Mouse (Mus musculus): ENCODE measurements at regions not wholly inside any gene's neighbourhood (a gene's known extent, or its start where the extent isn't known, plus 50 kb on each side); places are given as distances from the start of the nearest gene placed in this dataset.

DNA sequence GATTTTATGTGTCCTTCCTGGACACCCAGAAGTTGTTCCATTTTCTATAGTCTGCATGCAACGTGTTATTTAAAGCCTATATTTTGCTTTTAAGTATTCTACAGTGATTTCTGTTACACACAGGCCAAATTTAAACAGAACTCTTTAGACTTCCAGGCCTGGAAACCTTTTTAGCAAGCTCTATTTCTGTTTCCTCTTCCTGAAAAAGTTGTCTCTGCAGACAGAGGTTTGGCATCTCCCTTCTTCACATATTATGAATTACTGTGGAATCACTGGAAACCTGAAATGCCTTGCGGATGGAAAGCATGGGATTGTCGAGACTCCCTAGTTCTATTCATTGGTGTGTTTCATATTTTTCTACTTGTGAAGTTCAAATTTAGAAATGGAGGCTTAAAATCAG, 530.7 kb downstream of the Cd109 start:
- no peak overlapping the region for H3K4me2 ChIP-seq (ENCODE audit: low read depth, low read length)
- H3K4me1 ChIP-seq (replicated peaks; ENCODE audit: control insufficient read depth, insufficient read depth, low read length), result no peaks in the 10 kb centered on the region
- no peaks in the 10 kb centered on the region for H3K27me3 ChIP-seq (ENCODE audit: control insufficient read depth, insufficient read depth, low read depth, low read length)
- no peak for ATAC-seq (ENCODE audit: low read depth)
- H3K36me3 ChIP-seq (ENCODE audit: control insufficient read depth, insufficient read depth, low read length), result no peaks in the 10 kb centered on the region
- no peak overlapping the region for H3K27ac ChIP-seq (ENCODE audit: low read length)
- no peak overlapping the region for H3K9ac ChIP-seq (ENCODE audit: low read length)
- no peak overlapping the region for H3K4me3 ChIP-seq (ENCODE audit: low read length)
- no peaks in the 10 kb centered on the region for H3K9me3 ChIP-seq (ENCODE audit: control insufficient read depth, low read length)
- 71% methylated on average over 3 of the region's 3 CpGs for WGBS

DNA sequence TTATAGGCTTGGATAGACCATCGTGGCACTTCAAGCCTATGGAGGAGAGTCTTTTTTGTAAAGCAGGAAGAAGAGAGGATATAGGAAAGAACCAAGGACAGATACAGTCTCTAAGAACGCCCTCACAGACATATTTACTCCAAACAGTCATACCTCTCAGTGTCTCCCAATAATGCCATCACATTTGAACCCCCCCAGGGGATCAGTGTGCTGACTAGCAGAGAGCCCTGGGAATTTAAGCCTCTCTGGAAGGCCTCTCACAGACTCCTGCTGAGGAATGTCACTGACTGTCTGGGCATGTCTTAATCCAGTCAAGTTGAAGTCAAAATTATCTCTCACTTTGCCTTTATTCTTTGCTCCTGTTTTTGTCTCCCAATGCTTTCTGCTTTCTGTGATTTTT, 550.2 kb downstream of the Cd109 start:
- no peaks in the 10 kb centered on the region for H3K36me3 ChIP-seq (ENCODE audit: control insufficient read depth, insufficient read depth, low read length)
- H3K4me2 ChIP-seq (ENCODE audit: low read depth, low read length), result no peak overlapping the region
- H3K4me3 ChIP-seq (ENCODE audit: low read length), result no peak overlapping the region
- H3K4me1 ChIP-seq (replicated peaks; ENCODE audit: control insufficient read depth, insufficient read depth, low read length), result no peaks in the 10 kb centered on the region
- 50% methylated on average over 2 of the region's 2 CpGs for WGBS
- no peaks in the 10 kb centered on the region for H3K27me3 ChIP-seq (ENCODE audit: control insufficient read depth, insufficient read depth, low read depth, low read length)
- no peak for ATAC-seq (ENCODE audit: low read depth)
- H3K9me3 ChIP-seq (ENCODE audit: control insufficient read depth, low read length), result no peaks in the 10 kb centered on the region
- H3K9ac ChIP-seq (ENCODE audit: low read length), result no peak overlapping the region
- H3K27ac ChIP-seq (ENCODE audit: low read length), result no peak overlapping the region

GRCm38 (mm10) chr9:79173036-79173435, 545.6 kb downstream of the Col12a1 start:
- Histone ChIP-seq H3K4me3 (ENCODE audit: low read length) (no peak overlapping the region), H3K9me3 (ENCODE audit: control insufficient read depth, low read length) (no peaks in the 10 kb centered on the region), H3K9ac (ENCODE audit: low read length) (no peak overlapping the region), H3K4me1 (replicated peaks; ENCODE audit: control insufficient read depth, insufficient read depth, low read length) (no peaks in the 10 kb centered on the region), H3K27me3 (ENCODE audit: control insufficient read depth, insufficient read depth, low read depth, low read length) (no peaks in the 10 kb centered on the region), H3K27ac (ENCODE audit: low read length) (no peak overlapping the region), H3K36me3 (ENCODE audit: control insufficient read depth, insufficient read depth, low read length) (no peaks in the 10 kb centered on the region), H3K4me2 (ENCODE audit: low read depth, low read length) (no peak overlapping the region)
- no peak for ATAC-seq (ENCODE audit: low read depth)

DNA sequence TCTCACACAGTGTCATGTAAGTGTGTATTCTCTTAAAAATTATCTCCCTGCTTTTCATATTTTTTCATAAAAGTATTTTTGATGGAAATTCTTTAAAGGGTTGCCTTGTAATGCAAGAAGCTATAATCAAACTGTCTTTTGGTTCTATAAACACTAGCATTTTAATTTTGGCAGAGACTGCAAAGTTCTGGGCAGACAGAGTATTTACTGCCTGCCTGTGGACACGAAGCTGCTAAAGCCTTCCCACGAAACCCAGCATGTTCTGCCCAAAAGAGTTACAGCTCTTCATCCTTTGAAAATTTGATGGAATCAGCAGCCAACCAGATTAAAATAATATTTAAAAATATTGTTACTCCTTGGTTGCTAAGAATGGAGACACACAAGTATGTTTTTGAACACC, 538.7 kb downstream of the Col12a1 start:
- Histone ChIP-seq H3K4me2 (ENCODE audit: low read depth, low read length) (no peak overlapping the region), H3K27ac (ENCODE audit: low read length) (no peak overlapping the region), H3K36me3 (ENCODE audit: control insufficient read depth, insufficient read depth, low read length) (no peaks in the 10 kb centered on the region), H3K4me1 (replicated peaks; ENCODE audit: control insufficient read depth, insufficient read depth, low read length) (no peaks in the 10 kb centered on the region), H3K9ac (ENCODE audit: low read length) (no peak overlapping the region), H3K27me3 (ENCODE audit: control insufficient read depth, insufficient read depth, low read depth, low read length) (no peaks in the 10 kb centered on the region), H3K4me3 (ENCODE audit: low read length) (no peak overlapping the region), H3K9me3 (ENCODE audit: control insufficient read depth, low read length) (no peaks in the 10 kb centered on the region)
- 51% methylated on average over 2 of the region's 2 CpGs for WGBS
- ATAC-seq (ENCODE audit: low read depth), result peak; percentile 56; the same call in 1 of the 2 replicates

DNA sequence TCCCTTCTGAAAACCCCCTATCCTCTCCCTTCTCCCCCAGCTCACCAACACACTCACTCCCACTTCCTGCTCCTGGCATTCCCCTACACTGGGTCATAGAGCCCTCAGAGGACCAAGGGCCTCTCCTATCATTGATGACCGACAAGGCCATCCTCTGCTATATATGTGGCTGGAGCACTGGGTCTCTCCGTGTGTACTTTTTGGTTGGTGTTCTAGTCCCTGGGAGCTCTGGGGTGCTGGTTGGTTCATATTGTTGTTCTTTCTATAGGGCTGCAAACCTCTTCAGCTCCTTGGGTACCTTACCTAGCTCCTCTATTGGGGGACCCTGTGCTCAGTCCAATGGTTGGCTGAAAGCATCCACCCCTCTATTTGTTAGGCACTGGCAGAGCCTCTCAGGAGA, 523.2 kb downstream of the Col12a1 start:
- no peak overlapping the region for H3K4me2 ChIP-seq (ENCODE audit: low read depth, low read length)

GRCm38 (mm10) chr9:79201755-79202154, 516.9 kb downstream of the Col12a1 start:
- no peaks in the 10 kb centered on the region for H3K27me3 ChIP-seq (ENCODE audit: control insufficient read depth, insufficient read depth, low read depth, low read length)
- no peak overlapping the region for H3K9ac ChIP-seq (ENCODE audit: low read length)
- no peaks in the 10 kb centered on the region for H3K4me1 ChIP-seq (replicated peaks; ENCODE audit: control insufficient read depth, insufficient read depth, low read length)
- WGBS, result 44% methylated on average over 3 of the region's 3 CpGs
- H3K36me3 ChIP-seq (ENCODE audit: control insufficient read depth, insufficient read depth, low read length), result no peaks in the 10 kb centered on the region
- H3K4me2 ChIP-seq (ENCODE audit: low read depth, low read length), result no peak overlapping the region
- ATAC-seq (ENCODE audit: low read depth), result no peak
- H3K27ac ChIP-seq (ENCODE audit: low read length), result no peak overlapping the region
- H3K9me3 ChIP-seq (ENCODE audit: control insufficient read depth, low read length), result no peaks in the 10 kb centered on the region
- no peak overlapping the region for H3K4me3 ChIP-seq (ENCODE audit: low read length)

More for the DNA sequence above, 523.2 kb downstream of the Col12a1 start:
- ATAC-seq (ENCODE audit: low read depth), result no peak
- Histone ChIP-seq H3K27ac (ENCODE audit: low read length) (no peak overlapping the region), H3K4me1 (replicated peaks; ENCODE audit: control insufficient read depth, insufficient read depth, low read length) (no peaks in the 10 kb centered on the region), H3K9me3 (ENCODE audit: control insufficient read depth, low read length) (no peaks in the 10 kb centered on the region), H3K9ac (ENCODE audit: low read length) (no peak overlapping the region), H3K36me3 (ENCODE audit: control insufficient read depth, insufficient read depth, low read length) (no peaks in the 10 kb centered on the region), H3K27me3 (ENCODE audit: control insufficient read depth, insufficient read depth, low read depth, low read length) (no peaks in the 10 kb centered on the region), H3K4me3 (ENCODE audit: low read length) (no peak overlapping the region)
- 89% methylated on average over 2 of the region's 2 CpGs for whole genome bisulfite sequencing

DNA sequence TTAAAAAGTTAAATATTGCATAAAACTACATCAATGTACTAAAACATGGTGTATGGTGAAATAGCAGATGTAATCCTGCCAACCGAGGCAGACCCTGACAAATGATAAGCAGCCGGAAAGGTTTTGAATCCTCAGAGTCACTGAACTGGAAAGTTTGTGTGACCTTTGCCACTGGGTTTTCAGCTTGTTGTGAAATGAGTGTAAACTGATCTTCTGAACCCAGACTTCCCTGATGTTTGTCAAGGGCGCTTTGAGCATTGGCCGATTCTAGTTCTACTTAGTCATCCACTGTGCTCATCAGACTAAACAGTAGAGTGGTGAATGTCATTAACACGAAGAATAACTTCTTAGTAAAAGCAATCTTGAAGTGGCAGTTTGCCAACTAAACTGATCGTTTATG, 505.3 kb downstream of the Col12a1 start:
- Histone ChIP-seq H3K9me3 (ENCODE audit: control insufficient read depth, low read length) (no peaks in the 10 kb centered on the region), H3K4me2 (ENCODE audit: low read depth, low read length) (no peak overlapping the region), H3K27me3 (ENCODE audit: control insufficient read depth, insufficient read depth, low read depth, low read length) (no peaks in the 10 kb centered on the region), H3K4me3 (ENCODE audit: low read length) (no peak overlapping the region), H3K27ac (ENCODE audit: low read length) (no peak overlapping the region), H3K9ac (ENCODE audit: low read length) (no peak overlapping the region), H3K36me3 (ENCODE audit: control insufficient read depth, insufficient read depth, low read length) (no peaks in the 10 kb centered on the region), H3K4me1 (replicated peaks; ENCODE audit: control insufficient read depth, insufficient read depth, low read length) (no peaks in the 10 kb centered on the region)
- WGBS, result 24% methylated on average over 6 of the region's 6 CpGs
- ATAC-seq (ENCODE audit: low read depth), result peak; percentile 51

DNA sequence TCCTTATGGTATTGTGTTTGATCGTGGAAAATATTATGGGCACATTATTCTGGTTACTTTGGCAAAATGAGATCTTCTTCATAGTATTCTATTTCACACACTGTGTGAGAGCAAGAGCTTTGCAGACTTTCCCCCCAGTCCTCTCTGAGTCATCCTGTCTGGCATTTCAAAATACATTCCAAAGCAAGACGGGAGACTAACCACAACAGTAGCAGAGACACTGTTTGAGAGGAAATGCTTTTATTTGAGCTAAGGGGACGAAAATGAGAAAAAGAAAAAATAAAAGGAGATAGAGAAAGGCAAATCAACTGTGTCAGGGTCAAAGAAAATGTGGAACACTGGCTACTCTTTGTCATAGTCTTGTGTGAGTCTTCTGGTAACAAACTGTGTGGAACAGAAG, 502.6 kb downstream of the Col12a1 start:
- H3K4me3 ChIP-seq (ENCODE audit: low read length), result no peak overlapping the region
- 38% methylated on average over 3 of the region's 3 CpGs for WGBS
- H3K4me2 ChIP-seq (ENCODE audit: low read depth, low read length), result no peak overlapping the region
- ATAC-seq (ENCODE audit: low read depth), result no peak
- H3K4me1 ChIP-seq (replicated peaks; ENCODE audit: control insufficient read depth, insufficient read depth, low read length), result no peaks in the 10 kb centered on the region
- no peaks in the 10 kb centered on the region for H3K27me3 ChIP-seq (ENCODE audit: control insufficient read depth, insufficient read depth, low read depth, low read length)
- no peaks in the 10 kb centered on the region for H3K36me3 ChIP-seq (ENCODE audit: control insufficient read depth, insufficient read depth, low read length)
- H3K9ac ChIP-seq (ENCODE audit: low read length), result no peak overlapping the region
- no peak overlapping the region for H3K27ac ChIP-seq (ENCODE audit: low read length)
- H3K9me3 ChIP-seq (ENCODE audit: control insufficient read depth, low read length), result no peaks in the 10 kb centered on the region

DNA sequence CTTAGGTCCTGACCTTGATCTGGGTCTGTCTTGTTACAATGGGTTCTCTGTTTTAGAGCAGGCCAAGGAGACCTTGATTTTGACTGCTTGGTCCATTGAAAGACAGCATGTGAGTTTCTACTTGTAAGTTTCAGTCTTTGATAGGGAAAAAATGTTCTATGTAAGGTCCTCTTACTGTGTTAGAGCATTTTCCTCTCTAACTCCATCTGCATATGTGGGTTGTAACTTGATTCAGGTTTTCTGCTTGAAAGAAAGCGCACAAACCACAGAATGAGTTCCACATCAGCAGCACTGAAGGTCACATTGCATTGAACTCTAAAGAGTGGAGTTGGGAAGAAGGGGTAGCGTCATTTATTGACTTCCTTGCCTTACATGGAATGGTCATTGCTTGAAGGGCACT, 502.2 kb downstream of the Col12a1 start:
- no peaks in the 10 kb centered on the region for H3K9me3 ChIP-seq (ENCODE audit: control insufficient read depth, low read length)
- no peak overlapping the region for H3K4me2 ChIP-seq (ENCODE audit: low read depth, low read length)
- no peaks in the 10 kb centered on the region for H3K4me1 ChIP-seq (replicated peaks; ENCODE audit: control insufficient read depth, insufficient read depth, low read length)
- no peaks in the 10 kb centered on the region for H3K27me3 ChIP-seq (ENCODE audit: control insufficient read depth, insufficient read depth, low read depth, low read length)
- WGBS, result 82% methylated on average over 2 of the region's 2 CpGs
- ATAC-seq (ENCODE audit: low read depth), result no peak
- H3K36me3 ChIP-seq (ENCODE audit: control insufficient read depth, insufficient read depth, low read length), result no peaks in the 10 kb centered on the region
- no peak overlapping the region for H3K9ac ChIP-seq (ENCODE audit: low read length)
- no peak overlapping the region for H3K4me3 ChIP-seq (ENCODE audit: low read length)
- H3K27ac ChIP-seq (ENCODE audit: low read length), result no peak overlapping the region

DNA sequence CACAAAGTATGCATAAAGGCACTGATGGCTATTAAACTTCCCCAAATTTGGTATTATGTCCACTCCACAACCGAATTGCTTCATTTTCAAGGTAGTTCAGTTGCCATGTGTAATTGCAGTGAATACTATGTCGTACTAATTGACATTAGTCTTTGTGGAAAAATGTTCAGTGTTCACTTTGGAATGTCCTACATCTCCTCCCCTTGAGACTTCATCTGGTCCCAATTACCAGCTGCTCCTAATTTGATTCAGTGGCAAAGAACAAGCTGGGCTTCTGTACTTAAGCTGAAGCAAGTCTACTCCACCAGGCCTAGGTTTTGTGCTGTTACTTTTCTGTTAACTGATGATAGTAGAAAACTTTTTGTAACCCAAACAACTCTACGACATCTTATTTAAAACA, 485.6 kb downstream of the Col12a1 start:
- H3K36me3 ChIP-seq (ENCODE audit: control insufficient read depth, insufficient read depth, low read length), result no peaks in the 10 kb centered on the region
- H3K4me1 ChIP-seq (replicated peaks; ENCODE audit: control insufficient read depth, insufficient read depth, low read length), result no peaks in the 10 kb centered on the region
- no peaks in the 10 kb centered on the region for H3K27me3 ChIP-seq (ENCODE audit: control insufficient read depth, insufficient read depth, low read depth, low read length)
- H3K27ac ChIP-seq (ENCODE audit: low read length), result no peak overlapping the region
- 61% methylated on average over 3 of the region's 3 CpGs for WGBS
- no peak overlapping the region for H3K4me2 ChIP-seq (ENCODE audit: low read depth, low read length)
- H3K4me3 ChIP-seq (ENCODE audit: low read length), result no peak overlapping the region
- ATAC-seq (ENCODE audit: low read depth), result no peak
- no peak overlapping the region for H3K9ac ChIP-seq (ENCODE audit: low read length)
- H3K9me3 ChIP-seq (ENCODE audit: control insufficient read depth, low read length), result no peaks in the 10 kb centered on the region
